ENCODE assay signal across 15 mouse cellular contexts in genomic region chr13:7206626-7207211, GRCm38 (mm10).
DNase-seq lines count a peak whose midpoint lies in the region.
"Had no signal": no experiment of that assay in that cellular context is flagged by ENCODE, and none has a peak within 500 bp of the region (broad histone marks: within the 10 kb centered on the region; RNA-seq: fewer than 3 reads in every experiment).

No protein-coding gene starts in this region.

- DNase-seq in left cerebral cortex, adult 9 months (ENCODE audit: low spot score in 2 of 2) = peak; percentile 4 to 9
- DNase-seq in left cerebral cortex, postnatal 4 days = no peak
- DNase-seq in brain, embryonic 18.5 days (ENCODE audit: low read depth, low spot score) = peak; percentile 10
- peak; percentile 5 to 7 for DNase-seq in layer of hippocampus, adult 8-10 months (ENCODE audit: low spot score in 2 of 2)
- DNase-seq in telencephalon, adult 2 months (ENCODE audit: low read depth, low spot score) = peak; percentile 16
- no peak for DNase-seq in B cell, adult 2 months
- no peak for DNase-seq in liver
- DNase-seq: adrenal gland, adult 8-10 months; cerebellum, adult 18-20 months; gastrocnemius, postnatal 14 days; heart, adult 2 months; heart, postnatal 36 days; kidney, adult 9 months; kidney, postnatal 36 days; thymus, adult 2 months had no signal

- intact Hi-C loops in left cerebral cortex, postnatal 4 days (cut with DNase I) = no loop called here

Comparison
In these comparisons a context has a peak if more than half of its experiments do, and no peak if none do; other contexts are left out.
1. DNase-seq: peak in left cerebral cortex, adult 9 months (2 of 2), brain, embryonic 18.5 days (single experiment), layer of hippocampus, adult 8-10 months (2 of 2) and telencephalon, adult 2 months (single experiment); none in left cerebral cortex, postnatal 4 days (single experiment), B cell, adult 2 months (0 of 2) and liver (single experiment).